Mouse (Mus musculus) lung, embryonic 14.5 days (tissue): ENCODE results near the gene Ugt1a6a. TPM values are rescaled to one million over a fixed set of nuclear protein-coding genes. Genes with fewer than 3 reads are reported as not detected.

Experiments used
- ATAC-seq: fragments of 200-750 bp; cut with Nextera tagmentation; 2 replicates; pipeline ENCODE4 v1.8.0; 2017; ENCODE audit warnings: mild to moderate bottlenecking, moderate TSS enrichment, moderate library complexity; ENCODE audit not compliant: insufficient read depth
- DNase-seq: peaks from one replicate; pipeline ENCODE4 v3.0.0-alpha.2; 2015
- H3K27ac ChIP-seq: fragments of 300-500 bp; sonication (generic); 2 replicates; pipeline ENCODE4 v1.5.1; 2014; ENCODE audit warnings: low read depth, mild to moderate bottlenecking, moderate library complexity
- H3K27me3 ChIP-seq: fragments of 300-500 bp; sonication (generic); 2 replicates; pipeline ENCODE4 v1.6.1; 2014; ENCODE audit warnings: low read length, control low read depth; ENCODE audit not compliant: insufficient read depth
- H3K36me3 ChIP-seq: fragments of 300-500 bp; sonication (generic); 2 replicates; pipeline ENCODE4 v1.6.1; 2014; ENCODE audit warnings: control low read depth; ENCODE audit not compliant: insufficient read depth
- H3K4me1 ChIP-seq: fragments of 300-500 bp; sonication (generic); 2 replicates; pipeline ENCODE4 v1.6.1; 2014; ENCODE audit warnings: antibody characterized with exemption, control low read depth; ENCODE audit not compliant: insufficient read depth
- H3K4me2 ChIP-seq: fragments of 300-500 bp; sonication (generic); 2 replicates; pipeline ENCODE4 v1.6.1; 2014; ENCODE audit warnings: mild to moderate bottlenecking
- H3K4me3 ChIP-seq: fragments of 300-500 bp; sonication (generic); 2 replicates; pipeline ENCODE4 v1.5.1; 2014; ENCODE audit warnings: low read depth, low read length
- H3K9ac ChIP-seq: fragments of 300-500 bp; sonication (generic); 2 replicates; pipeline ENCODE4 v1.6.1; 2014
- H3K9me3 ChIP-seq: fragments of 300-500 bp; sonication (generic); 2 replicates; pipeline ENCODE4 v1.6.1; 2016; ENCODE audit warnings: low read depth, low read length, control low read depth
- CTCF ChIP-seq: IDR thresholded peaks from 2 replicates; pipeline ENCODE4 v1.5.1; 2016; ENCODE audit warnings: antibody characterized with exemption, low read depth
- WGBS: fragments of 180-500 bp; shearing (Covaris S2); extraction: QIAGEN DNeasy Blood & Tissue Kit; methylation state at CpG from one replicate; pipeline ENCODE4 v1.1.7; 2014; 5-methylcytosine and 5-hydroxymethylcytosine counted together
- polyA plus RNA-seq: library from polyadenylated mRNA; unstranded; fragments of >200 nt; fragmentation: Nextera tagmentation; extraction: Ambion mirVana; gene quantifications from 2 replicates; pipeline ENCODE4 v1.2.1, GENCODE M21; 2014

The Ugt1a6a gene
- polyA plus RNA-seq, 1 experiment from 2014 or later: 0.96 TPM

DNA sequence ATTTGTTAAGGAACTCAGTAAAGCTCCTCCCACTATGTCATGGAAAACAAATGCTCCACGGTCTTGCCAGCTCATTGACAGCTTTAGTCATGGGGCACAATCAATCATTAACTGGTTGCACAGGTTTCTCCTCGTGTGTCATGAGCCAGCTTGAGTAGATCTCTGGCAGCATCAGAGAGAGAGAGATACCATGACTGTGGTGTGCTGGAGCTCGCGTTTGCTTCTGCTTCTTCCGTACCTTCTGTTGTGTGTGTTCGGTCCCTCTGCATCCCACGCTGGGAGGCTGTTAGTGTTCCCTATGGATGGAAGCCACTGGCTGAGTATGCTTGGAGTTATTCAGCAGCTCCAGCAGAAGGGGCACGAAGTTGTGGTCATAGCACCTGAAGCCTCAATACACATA lies 77.2 kb downstream of the Ugt1a6a start, which contains the start of gene Ugt1a1:
TSS of gene Ugt1a1 (plus strand) at position 148 of the 400 bp plus-strand sequence.
- Histone ChIP-seq H3K4me2 (no peak within 1 kb of the TSS), H3K27ac (no peak within 1 kb of the TSS), H3K4me3 (no peak within 1 kb of the TSS), H3K4me1 (no peaks in the 10 kb centered on the region), H3K9ac (no peak within 1 kb of the TSS), H3K9me3 (peaks cover 53% of the 10 kb centered on the region), H3K36me3 (no peaks in the 10 kb centered on the region), H3K27me3 (no peaks in the 10 kb centered on the region)
- no peak for TF ChIP-seq CTCF
- DNase-seq: no peak
- WGBS: 64% methylated on average over 8 of the region's 8 CpGs
- no peak for ATAC-seq

DNA sequence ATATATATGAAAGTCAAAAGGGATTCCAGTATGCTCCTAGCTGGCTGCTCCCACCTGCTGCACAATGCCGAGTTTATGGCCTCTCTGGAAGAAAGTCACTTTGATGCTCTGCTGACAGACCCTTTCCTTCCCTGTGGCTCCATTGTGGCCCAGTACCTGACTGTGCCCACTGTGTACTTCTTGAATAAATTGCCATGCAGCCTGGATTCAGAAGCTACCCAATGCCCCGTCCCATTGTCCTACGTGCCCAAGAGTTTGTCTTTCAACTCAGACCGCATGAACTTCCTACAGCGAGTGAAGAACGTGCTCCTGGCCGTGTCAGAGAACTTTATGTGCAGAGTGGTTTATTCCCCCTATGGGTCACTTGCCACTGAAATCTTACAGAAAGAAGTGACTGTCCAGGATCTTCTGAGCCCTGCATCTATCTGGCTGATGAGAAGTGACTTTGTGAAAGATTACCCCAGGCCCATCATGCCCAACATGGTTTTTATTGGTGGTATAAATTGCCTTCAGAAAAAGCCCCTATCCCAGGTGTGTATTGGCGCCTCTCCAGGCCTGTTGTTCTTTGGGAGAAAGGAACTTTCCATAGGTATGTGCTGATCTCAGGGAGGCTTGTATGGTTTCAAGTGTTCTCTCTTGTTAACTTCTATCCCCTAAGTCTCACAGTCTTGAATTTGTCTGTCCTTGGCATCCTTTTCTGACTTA lies 77.9 kb downstream of the Ugt1a6a start:
- Histone ChIP-seq H3K27me3 (no peaks in the 10 kb centered on the region), H3K9me3 (peaks cover 60% of the 10 kb centered on the region), H3K36me3 (no peaks in the 10 kb centered on the region), H3K4me3 (no peak overlapping the region), H3K27ac (no peak overlapping the region), H3K9ac (no peak overlapping the region), H3K4me1 (no peaks in the 10 kb centered on the region), H3K4me2 (no peak overlapping the region)
- DNase-seq: peak; percentile 20
- WGBS: 54% methylated on average over 8 of the region's 8 CpGs
- 0 out of 2 replicates have a peak, but pooled peaks have one; percentile 3 for ATAC-seq
- no peak for TF ChIP-seq CTCF

DNA sequence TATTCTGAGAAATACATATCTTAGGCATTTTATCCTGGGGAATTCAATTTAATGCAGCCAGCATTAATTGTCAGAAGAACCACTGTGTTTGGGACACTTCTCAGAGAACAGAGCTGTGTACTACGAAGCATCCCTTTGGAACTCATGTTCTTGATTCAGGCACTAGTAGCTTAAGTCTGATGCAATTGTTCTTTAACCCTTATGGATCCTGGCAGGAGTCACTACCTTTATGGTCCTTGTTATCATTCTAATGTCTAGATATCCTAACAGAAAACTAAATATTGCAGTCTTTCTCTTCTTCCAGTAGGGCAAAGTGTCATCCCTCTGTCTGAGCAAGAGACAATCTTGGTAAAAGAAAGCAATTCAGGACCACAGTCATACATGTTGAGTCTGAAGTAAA lies 78.5 kb downstream of the Ugt1a6a start:
- Histone ChIP-seq H3K4me2 (no peak overlapping the region), H3K4me1 (no peaks in the 10 kb centered on the region), H3K27ac (no peak overlapping the region), H3K9ac (no peak overlapping the region), H3K4me3 (no peak overlapping the region), H3K9me3 (peaks cover 62% of the 10 kb centered on the region), H3K27me3 (no peaks in the 10 kb centered on the region), H3K36me3 (no peaks in the 10 kb centered on the region)
- peak; percentile 11 for DNase-seq
- no peak for ATAC-seq
- 74% methylated on average over 1 of the region's 1 CpGs for WGBS
- no peak for TF ChIP-seq CTCF

DNA sequence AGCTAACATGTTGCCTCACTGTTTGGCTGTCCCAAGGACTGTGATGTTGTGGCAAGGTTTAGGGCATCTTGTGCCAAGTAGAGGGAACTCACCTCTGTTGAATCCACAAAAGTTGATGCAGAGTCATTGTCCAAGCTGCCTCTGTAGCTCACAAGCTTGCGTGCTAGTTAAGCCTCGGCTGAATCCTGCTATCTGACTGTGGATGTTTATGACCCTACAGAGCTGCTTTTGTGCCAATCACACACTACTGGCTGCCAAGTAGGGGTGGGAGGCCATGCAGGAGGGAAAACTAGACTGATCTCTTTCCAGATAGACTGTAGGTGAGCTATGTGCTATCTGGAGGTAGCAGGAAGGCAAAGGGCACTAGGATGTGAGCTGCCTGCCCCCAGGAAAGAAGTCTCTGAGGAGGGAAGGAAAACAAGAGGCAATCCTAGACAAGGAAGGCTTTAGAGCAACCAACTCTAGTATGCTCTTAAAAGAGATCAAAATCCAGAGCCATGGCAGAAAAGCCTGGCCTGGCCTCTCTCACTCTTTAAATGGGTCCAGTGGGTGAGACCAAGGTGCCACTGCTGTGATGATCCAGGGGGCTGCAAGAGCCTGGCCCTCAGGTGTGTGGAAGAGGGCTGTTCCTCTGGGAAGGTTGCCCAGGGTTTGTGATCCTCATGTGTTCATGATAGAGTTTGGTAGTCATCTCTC lies 79.3 kb downstream of the Ugt1a6a start:
- TF ChIP-seq CTCF: no peak
- DNase-seq (peak; percentile 6), ATAC-seq (no peak)
- no peak overlapping the region for H3K27ac ChIP-seq
- no peaks in the 10 kb centered on the region for H3K36me3 ChIP-seq
- H3K4me1 ChIP-seq: no peaks in the 10 kb centered on the region
- H3K4me3 ChIP-seq: no peak overlapping the region
- H3K9ac ChIP-seq: no peak overlapping the region
- H3K4me2 ChIP-seq: no peak overlapping the region
- no peaks in the 10 kb centered on the region for H3K27me3 ChIP-seq
- peaks cover 62% of the 10 kb centered on the region for H3K9me3 ChIP-seq
- WGBS: 75% methylated on average over 2 of the region's 2 CpGs

DNA sequence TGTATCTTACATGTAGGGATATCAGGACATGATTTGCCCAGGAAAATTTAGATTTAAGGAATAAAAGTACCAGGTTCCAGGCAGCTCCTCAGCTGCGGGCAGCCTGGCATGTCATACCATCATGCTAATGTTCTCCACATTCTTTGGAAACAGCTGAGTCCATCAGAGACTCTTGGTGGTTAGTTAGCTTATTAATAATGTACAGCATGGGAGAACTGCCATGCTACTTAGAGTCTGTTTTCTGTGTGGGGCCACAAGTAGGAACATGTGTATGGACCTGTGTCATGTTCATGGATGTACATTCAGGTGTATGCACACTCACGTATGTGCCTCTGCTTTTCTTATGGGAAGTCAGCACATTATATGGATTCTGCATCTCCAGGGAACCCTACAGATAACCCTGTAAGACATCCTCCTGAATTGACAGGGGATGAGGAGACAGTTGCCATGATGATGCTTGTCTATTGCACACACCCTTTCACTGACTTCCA lies 79.9 kb downstream of the Ugt1a6a start:
- no peak overlapping the region for H3K4me2 ChIP-seq
- 77% methylated on average over 2 of the region's 2 CpGs for WGBS
- H3K9ac ChIP-seq: no peak overlapping the region
- H3K27ac ChIP-seq: no peak overlapping the region
- no peak for ATAC-seq
- TF ChIP-seq CTCF: no peak
- peaks cover 62% of the 10 kb centered on the region for H3K9me3 ChIP-seq
- no peaks in the 10 kb centered on the region for H3K27me3 ChIP-seq
- DNase-seq: peak; percentile 6
- no peaks in the 10 kb centered on the region for H3K4me1 ChIP-seq
- H3K36me3 ChIP-seq: no peaks in the 10 kb centered on the region
- H3K4me3 ChIP-seq: no peak overlapping the region

DNA sequence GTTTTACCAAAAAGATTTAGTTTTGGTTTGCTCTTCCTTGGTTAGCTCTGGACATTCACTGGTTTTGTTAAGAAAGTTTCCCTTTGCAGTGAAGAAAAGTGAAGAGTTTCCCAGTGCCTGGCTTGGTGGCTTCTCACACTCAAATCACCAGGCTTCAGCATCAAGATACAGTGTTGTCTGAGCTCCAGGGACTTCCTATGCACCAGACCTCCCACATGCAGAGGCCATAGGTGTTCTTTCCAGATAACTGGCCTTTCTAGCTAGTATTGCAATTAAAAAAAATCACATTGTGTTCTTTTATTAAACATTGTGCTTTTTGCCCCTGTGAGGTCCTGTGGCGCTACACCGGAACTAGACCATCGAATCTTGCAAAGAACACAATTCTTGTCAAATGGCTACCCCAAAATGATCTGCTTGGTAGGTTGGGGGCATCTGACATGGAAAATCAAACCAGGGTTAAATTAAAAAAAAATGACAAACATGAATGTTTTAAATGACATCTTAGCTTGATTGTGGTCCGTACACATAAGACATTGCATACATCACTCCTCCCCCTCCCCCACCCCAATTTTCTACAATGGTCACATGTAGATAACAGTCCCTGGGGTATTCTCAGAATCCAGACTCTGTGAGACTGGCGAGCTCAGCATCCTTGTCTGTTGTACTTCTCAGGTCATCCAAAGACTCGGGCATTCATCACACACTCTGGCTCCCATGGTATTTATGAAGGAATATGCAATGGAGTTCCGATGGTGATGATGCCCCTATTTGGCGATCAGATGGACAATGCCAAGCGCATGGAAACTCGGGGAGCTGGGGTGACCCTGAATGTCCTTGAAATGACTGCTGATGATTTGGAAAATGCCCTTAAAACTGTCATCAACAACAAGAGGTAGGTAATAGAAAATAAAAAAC lies 81.1 kb downstream of the Ugt1a6a start:
- 68% methylated on average over 10 of the region's 10 CpGs for WGBS
- Histone ChIP-seq H3K36me3 (no peaks in the 10 kb centered on the region), H3K4me2 (no peak overlapping the region), H3K9me3 (peaks cover 62% of the 10 kb centered on the region), H3K4me3 (no peak overlapping the region), H3K9ac (no peak overlapping the region), H3K27me3 (no peaks in the 10 kb centered on the region), H3K27ac (no peak overlapping the region), H3K4me1 (no peaks in the 10 kb centered on the region)
- ATAC-seq: 0 out of 2 replicates have a peak, but pooled peaks have one; percentile 11
- DNase-seq: peak; percentile 13
- TF ChIP-seq CTCF: no peak
